Mouse (Mus musculus): Measurements from ENCODE around the gene Grem1. TPM values are rescaled to one million over a fixed set of nuclear protein-coding genes. Genes with fewer than 3 reads are reported as not detected.

The Grem1 gene
- total RNA-seq (2021) = not detected

DNA sequence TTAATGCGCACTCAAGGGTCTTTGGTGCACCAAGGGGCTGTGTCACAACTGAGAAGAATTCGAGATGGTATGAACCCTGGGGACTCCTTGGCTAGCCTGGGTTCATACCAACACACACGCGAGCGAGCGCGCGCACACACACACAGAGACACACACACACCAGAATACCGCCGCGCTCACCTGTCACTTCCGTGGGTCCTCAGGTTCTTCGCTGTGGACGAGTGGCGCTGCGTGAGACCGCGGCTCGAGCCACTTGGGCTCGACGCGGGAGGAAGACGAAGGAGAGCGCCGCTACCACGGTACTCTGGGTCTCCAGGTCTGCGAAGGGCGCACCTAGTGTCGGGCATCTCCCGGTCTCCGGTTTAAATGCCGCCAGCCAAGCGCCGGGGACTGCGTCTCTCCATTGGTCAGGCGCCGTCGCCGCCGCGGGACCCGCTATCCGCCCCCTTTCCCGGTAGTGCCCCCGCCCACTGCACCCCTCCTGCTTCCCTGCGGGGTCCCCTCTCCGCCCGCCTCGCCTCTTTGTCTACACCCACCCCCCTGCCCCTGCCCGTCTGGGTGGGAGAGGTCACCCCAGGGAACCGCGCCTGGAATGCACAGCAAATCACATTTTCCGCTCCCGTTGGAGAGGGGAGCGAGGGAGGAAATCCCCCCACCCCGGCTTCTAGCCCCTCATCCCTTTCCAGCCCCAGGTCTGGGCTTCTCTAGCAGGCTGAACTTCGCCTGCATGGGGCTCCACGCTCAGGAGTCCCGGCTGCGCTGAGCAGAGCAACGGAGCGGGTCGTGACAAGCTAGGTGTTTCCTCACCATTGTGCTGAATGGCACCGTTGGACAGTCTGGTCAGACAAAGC is at the start of gene Grem1:
TSS of gene Grem1 (minus strand) at position 336 of the 851 bp plus-strand sequence.
- intact Hi-C loops (cut with DNase I) = no loop called here
- peak in 1 of 2 experiments; percentile 8 for DNase-seq

DNA sequence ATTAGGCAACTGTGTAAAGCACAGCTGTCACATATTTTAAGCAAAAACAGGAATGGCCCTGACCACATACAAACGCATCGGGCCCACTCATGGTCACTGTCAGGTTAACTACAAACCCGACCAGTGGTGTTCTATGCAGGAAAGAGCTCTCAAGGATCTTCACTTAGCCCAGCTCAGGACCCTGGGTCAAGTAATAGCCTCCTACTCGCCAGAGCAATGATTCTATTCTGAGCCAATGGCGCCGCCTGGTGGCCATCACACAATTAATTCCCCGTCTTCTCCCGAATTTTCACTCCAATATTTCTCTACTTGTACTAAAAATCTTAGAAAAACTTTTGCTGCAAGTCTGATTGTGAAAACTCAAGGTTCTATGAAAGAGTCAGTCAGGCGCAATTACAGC is 49.2 kb upstream of the Grem1 start:
- intact Hi-C loops (cut with DNase I) = loop anchor here (5.0 to 10.0 kb wide), 3 partner anchors 155 to 503 kb away; no protein-coding TSS in a partner anchor
- DNase-seq = peak; percentile 53 to 82

DNA sequence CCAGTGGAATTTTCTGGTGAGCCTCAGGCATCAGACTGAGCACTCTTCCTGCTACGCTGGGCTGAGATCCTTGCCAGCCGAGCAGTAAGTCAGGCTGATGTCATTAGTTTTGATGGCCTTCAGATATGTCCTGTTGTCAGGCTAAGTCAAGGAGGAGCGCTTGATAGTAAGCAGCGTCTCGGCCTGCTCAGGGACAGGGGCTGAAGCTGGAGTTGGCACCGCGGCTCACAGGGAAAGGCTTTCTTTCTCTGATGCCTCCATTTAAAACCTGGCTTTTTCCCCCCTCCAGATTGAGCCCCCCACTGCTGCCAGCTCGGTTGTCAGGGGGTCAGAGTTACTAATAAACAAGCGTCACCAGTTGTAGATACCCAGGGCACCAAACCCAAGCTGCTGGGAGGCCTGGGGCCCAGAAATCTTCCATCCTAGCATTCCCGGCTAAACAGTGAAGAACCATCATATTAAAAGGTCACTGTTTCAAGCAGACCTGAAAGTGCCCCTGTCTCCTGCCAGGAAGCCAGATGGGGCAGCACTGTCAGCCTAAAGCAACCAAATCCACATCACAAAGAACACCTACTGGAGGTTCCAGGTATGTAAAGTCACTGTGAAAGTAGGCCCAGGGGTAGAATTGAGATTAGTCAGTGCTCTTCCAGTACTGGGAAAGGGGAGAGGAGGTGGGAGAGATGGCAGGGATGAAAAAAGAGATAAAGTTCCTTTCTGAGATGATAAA is 48.6 kb upstream of the Grem1 start:
- no peak for DNase-seq
- intact Hi-C loops (cut with DNase I) = loop anchor here (1.0 to 10.0 kb wide), 4 partner anchors 155 to 502 kb away; no protein-coding TSS in a partner anchor

DNA sequence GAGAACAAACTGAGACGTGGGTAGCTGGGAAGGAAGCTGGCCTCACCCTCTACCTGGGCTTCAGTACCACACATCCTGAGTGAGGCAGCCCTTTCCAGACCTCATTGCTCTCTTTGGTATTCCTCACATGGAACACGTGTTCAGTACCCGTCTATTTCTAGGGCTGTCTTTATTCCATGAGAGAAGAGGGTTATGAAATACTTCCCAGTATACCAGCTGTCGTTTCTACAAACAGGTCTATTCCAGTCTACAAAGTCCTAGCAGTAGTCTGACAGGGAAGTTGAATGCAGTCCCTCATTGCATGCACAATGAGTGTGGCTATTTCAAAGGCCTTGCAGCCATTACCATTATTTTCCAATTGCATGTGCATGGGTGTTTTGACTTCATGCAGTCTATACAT is 47.3 kb upstream of the Grem1 start:
- no peak for DNase-seq
- intact Hi-C loops (cut with DNase I) = loop anchor here (1.0 to 10.0 kb wide), 4 partner anchors 153 to 501 kb away; no protein-coding TSS in a partner anchor

DNA sequence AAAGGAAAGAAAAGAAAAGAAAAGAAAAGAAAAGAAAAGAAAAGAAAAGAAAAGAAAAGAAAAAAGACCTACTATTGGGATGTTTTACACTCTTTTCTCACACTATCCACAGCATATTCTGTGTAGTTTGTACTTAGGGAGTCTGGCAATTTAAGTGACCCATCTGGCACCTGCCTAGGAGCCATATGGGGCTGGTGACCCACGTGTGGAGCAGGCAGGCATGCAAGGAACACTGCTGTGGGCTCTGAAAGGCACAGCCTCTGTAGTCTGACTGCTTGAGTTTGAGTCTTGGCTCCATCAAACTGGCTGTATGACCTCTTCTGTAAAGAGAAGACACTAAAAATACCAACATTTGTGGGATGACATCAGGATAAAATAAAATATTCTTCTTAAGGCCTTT is 45.3 kb upstream of the Grem1 start:
- no peak for DNase-seq
- intact Hi-C loops (cut with DNase I) = loop anchor here (10.0 kb wide), 1 partner anchor 499 kb away; no protein-coding TSS in a partner anchor

DNA sequence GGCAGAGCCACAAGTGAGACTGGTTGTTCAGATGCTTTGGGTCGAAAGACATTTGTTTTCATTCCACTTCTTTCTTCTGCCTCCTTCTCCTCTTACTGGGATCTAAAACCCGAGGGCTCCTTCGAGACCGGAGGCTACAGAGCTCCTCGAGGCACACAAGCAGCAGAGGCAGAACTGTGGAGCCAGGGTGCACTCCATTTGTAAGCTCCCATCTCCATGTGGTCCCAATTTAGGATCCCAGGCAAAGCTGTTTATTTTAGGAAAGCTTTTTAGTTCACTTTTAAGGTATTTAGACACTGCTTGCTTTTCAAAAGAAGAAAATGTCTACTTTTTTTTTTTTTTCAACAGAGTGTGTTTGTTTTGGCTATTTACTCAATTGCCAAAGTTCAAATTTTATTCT is 42.4 kb upstream of the Grem1 start:
- no peak for DNase-seq
- intact Hi-C loops (cut with DNase I) = loop anchor here (10.0 kb wide), 1 partner anchor 496 kb away; no protein-coding TSS in a partner anchor

DNA sequence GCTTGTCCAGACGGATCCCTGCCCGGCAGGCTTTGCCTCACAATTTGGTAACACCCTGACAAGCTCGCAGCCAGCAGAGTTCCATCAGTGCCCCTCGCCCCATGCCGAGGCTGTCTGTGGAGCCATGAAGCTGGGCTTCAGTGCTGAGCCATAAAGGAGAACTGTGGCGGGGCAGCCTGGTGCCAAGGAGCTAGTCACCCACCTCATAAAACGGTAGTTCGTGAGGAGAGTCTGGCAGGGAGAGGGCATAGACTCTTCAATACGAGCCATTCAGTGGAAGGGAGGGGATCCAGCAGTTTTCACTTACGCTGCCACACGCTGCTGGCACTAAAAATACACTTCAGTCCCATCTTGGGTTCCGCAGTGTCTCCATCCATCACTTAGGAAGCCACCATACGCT is 40.2 kb upstream of the Grem1 start:
- intact Hi-C loops (cut with DNase I) = no loop called here
- DNase-seq = no peak

DNA sequence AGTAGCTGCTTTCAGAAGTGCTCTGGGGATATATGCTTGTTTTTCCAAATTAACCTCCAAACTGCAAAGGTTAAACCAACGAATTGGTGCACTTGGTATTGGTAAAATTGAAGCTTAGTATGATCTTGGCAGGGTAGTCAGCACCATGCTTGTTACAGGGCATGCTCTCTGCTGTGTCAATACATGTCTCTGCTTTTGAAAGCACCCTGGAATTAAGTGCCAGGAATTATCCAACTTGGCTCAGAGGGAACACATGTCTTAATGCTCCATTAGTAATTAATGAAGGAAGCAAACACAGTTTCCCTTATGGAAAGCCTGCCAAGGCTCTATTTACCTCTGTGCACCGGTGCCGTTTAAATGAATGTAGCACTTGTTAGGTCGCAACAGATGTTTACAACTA is 36.7 kb upstream of the Grem1 start:
- no peak for DNase-seq
- intact Hi-C loops (cut with DNase I) = no loop called here

DNA sequence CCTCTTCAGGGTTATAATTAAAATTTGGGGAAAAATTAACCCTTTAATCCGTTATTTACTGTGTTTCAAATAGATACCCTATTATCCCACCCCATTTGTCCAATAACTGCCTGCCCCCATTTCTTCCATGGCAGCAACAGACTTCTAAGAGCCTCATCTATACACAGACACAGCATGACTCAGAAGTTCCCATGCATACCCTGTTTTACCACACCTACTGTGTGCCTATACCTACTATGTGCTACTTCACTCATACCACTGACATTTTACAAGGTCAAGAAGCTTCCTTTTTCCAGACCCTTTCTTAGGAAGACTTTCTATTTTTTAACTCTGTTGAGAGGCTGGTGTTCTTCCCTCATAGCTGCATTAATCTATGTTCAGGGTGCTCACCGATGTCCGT is 35.1 kb upstream of the Grem1 start:
- DNase-seq = no peak
- intact Hi-C loops (cut with DNase I) = no loop called here

DNA sequence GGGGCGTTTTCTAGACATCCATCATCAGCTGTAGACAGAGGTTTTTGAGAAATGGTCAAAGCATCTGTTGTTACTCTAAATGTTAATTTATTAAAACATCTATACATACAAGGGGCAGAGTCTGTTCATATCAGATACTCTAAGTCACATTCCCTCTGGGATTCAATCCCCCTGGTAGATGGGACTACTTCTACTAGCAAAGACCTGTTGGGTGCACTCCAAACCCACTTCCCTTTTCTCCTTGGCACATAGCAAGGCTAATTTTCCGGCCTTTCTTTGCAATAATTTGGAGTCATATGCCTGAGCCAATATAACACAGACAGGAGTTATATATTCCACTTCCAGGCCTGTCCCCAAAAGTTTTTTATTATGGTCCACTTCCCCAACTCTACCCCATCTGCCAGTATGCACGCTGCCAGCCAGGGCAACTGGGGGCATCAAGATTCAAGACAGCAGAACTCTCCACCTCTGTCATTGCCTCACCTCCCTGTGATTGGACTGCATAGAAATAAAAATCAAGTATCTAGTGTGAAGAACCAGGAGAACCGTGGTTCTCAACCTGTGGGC is 30.5 kb upstream of the Grem1 start:
- intact Hi-C loops (cut with DNase I) = no loop called here
- no peak for DNase-seq

DNA sequence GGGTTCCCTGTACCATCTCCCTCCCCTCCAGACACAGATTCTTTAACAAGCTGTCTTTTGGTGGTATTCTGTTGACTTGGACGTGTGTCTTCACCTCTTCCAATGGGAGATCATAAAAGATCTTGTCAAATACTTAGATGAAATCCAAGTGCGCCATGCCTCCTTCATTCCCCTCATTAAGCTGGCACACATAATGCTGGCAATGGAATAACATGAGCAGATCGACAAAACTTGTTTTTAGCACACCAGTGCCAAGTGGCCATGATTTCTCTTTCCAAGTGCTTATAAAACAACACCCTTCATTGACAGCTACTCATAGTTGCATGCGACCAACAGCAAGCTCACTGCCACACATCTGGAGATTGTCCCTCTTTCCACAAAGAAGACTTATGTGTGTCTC is 29.4 kb upstream of the Grem1 start:
- no peak for DNase-seq
- intact Hi-C loops (cut with DNase I) = no loop called here

DNA sequence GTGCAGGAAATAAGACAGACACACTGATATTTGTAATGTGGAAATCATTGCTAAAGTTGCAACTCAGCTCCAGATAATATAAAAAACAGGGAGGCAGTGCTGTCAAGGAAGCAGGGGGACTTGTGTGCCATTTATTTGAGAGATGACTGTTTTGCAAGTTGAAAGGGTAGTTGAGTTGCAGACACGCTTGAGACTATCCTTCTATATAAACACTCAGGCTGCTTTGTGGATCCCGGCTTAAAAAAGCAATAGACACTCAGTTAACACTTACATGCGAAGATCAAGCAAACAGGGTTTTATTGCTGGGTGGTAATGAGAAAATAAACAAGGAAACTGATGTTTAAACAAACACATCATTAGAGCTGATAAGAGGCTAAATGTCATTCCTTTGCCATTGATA is 26.4 kb upstream of the Grem1 start:
- no peak for DNase-seq
- intact Hi-C loops (cut with DNase I) = no loop called here

DNA sequence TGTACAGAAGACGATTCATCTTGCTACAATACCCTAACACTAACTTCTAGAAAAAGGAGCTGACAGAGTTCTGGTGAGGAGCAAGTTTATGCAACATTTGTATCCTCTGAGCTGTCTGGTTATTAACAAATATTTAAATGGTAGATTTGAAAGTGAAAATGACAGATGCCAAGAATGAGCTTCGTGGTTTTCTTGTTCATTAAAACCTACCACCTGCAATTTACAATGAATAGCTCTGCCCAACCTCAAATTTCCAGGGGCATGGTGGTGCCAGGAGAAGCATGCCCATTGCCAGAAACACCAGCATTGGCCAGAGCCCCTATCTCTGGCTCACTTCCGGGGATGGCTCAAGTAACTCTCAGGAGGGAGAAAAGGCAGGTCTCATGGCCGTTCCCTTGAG is 23.1 kb upstream of the Grem1 start:
- intact Hi-C loops (cut with DNase I) = no loop called here
- no peak for DNase-seq

DNA sequence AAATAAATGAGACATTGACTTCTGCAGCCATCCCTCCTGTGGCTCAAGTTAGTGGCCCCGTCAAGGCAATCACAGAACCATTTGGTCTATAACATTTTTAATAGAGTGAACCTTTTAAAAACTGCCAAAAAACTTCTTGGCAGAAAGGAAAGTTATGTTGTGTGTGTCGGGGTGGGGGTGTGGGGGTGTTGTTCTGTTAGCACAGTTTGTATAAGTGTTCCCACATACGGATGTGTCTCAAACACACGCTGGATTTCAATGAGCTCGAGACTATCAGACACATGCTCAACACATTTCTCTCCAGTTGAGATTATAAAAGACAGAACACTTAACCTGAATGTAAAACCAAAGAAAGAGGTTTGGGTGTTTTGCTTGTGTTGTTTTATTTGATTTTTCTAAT is 22.7 kb upstream of the Grem1 start:
- no peak for DNase-seq
- intact Hi-C loops (cut with DNase I) = no loop called here

DNA sequence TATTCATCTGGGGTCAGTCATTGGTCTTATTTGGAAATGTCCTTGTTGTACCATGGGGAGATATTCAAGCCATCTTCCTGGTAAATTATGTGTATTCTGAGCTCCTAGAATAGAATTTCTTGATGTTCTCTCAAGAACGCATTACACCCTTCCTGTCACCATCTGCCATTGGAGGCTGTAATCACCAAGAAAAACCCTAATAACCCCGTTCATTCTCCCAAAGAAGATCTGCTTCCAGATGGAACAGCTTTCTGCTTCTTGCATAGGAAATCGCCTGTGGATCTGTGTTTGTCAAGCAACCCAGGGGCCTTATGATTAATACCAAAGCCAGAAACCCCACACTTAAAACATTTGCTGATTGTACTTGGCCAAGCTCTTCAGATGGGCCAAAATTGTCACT is 20.9 kb upstream of the Grem1 start:
- intact Hi-C loops (cut with DNase I) = no loop called here

DNA sequence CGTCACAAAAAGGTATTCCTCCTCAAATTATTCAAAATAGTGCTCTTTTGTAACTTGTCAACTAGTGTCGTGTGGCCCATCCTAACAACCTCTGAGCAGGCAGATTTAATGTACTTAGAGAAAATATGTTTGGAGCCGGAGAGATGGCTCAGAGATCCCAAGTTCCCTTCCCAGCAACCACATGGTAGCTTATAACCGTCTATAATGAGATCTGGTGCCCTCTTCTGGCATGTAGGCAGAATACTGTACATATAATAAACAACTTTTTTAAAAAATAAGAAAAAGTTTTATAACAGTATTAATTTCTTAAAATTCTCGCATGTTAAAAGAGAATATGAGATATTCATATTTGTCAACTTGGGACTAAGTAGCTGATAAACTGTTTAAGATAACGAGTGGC is 19.6 kb upstream of the Grem1 start:
- intact Hi-C loops (cut with DNase I) = no loop called here
- DNase-seq = no peak

More for the DNA sequence above, 20.9 kb upstream of the Grem1 start:
- no peak for DNase-seq

DNA sequence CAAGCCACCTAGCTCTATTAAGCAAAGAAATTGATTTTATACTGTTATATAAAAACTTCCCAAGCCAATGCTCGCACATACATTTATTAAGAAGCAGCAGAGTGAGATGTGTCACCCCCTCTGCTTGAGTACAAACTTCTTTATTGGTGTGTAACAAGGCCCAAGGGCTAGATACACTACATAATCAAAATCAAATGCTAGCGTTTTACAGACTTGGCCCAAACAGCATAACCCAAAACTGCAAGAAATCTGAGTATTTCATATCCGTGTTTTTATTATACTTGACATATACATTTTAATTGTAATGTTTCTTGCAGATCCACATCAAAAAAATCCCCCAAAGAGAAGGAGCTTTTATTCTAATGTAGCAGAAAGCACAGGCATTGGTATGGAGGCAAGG is 17.9 kb upstream of the Grem1 start:
- intact Hi-C loops (cut with DNase I) = no loop called here
- DNase-seq = no peak

DNA sequence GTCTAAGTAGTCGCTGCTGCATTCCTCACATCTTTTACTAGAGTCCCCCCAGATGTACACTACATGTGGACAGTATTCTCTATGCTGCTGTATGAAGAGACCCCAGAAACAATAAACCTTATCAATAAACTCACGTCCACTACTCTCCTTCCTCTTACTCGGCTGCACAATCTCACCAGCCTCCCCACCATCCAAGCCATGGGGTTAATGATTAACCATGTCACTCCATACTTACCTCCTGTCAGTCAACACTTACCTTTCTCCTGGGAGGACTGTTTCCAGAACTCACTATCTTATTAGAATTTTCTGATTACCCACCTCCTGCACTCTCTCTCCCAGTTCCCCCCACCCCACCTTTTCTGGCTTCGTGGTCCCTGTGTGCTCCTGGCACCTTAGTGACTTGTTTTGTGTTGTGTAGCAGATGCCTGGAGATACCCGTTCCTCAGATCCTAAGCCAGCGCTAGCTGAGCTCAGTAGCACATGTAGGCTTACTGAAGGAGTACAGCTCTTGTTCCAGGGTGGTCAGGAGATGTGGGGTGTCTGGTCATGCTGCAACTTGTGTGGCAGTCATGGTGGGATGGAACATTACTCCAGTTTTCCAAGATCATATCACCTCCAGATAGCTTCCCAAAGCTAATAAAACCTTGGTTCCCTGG is 15.8 kb upstream of the Grem1 start:
- intact Hi-C loops (cut with DNase I) = no loop called here
- DNase-seq = no peak

DNA sequence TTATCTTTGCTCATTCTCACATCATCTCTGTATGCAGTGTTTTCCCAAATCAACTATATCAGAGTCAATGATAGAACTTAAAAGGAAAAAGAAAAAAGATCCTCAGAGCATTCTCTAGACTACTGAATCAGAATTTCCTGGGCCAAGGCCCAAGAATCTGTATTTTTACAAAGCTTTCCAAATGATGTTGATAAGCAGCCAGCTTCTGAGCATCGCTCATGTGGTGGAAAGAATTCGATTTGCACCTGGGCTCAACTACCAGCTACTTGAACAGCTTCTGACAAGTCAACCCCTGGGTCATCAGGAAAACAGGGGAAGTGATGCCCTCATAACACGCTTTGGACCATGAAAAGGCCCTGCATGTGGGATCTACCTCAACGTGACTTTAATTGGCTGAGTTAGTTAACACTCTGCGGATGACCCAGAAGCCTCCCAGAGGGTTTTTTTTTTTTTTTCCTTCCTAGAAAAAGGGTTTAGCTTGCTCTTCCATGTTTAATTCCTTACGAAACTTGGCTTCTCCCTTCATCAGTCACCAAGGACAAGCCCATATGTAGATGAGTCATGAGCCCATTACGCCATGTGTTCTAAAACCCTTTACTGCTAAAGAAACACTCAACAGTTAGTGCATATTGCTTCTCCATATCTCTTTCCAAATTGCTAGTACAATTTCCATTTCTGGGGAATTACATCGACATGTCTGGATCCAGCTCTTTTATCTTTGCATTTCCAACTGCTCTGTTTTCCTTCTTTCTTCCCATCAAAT is 10.3 kb upstream of the Grem1 start:
- DNase-seq = no peak
- intact Hi-C loops (cut with DNase I) = no loop called here

DNA sequence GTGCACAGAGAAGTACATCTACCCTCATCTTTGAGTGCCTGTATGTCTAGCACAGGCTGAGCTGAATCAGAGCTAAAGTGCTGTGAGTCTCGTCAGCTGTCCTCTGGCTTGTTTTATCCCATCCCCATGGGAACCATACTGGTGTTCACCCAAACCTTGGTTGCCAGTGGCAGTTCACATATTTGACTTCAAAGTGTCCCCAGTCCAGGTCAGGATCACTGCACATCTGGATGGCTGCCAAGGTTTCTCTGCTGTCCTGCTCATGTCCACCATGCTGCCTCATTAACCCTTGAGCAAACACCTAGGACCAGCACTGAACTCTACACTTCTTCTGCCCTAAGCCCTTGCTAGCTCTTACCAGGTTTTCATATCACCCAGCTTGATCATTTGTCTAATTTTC is 7.4 kb upstream of the Grem1 start:
- no peak for DNase-seq
- intact Hi-C loops (cut with DNase I) = no loop called here
